Mouse (Mus musculus): Measurements from ENCODE around the gene Sult2a7.

DNA sequence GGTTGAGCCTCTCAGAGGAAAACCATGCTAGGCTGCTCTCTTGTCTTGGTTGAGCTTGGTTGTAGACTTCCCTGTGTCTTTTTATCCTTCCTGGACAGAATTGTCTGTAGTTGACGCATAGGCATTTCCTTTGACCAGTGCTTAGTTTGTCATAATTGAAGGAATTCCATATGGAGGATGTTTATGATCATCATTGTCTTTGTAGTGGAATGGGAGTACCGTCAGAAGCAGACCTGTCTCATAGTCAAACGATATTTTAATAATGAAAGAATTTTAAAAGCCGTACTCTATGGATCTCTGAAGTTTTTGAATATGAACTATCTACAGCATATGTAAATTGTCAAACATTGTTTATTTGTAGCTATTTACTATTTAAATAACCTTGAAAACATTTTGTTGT is at the start of gene Sult2a7:
- TF ChIP-seq POLR2A (IDR thresholded peaks at IDR 0.05; ENCODE audit: low read depth, low read length) = no peak
- no peak for TF ChIP-seq CTCF (IDR thresholded peaks at IDR 0.05; ENCODE audit: extremely low read depth, insufficient read depth, insufficient read length, insufficient replicate concordance)

Measured in spleen, adult 2 months (tissue).